Mouse (Mus musculus): ENCODE measurements around the gene Baz1b. TPM values are rescaled to one million over a fixed set of nuclear protein-coding genes. Genes with fewer than 3 reads are reported as not detected.
A peak's percentile ranks its signal among the peaks of the same experiment; 100 is the strongest.

Baz1b gene
- polyA plus RNA-seq, 1 experiment = 86.6 TPM

DNA sequence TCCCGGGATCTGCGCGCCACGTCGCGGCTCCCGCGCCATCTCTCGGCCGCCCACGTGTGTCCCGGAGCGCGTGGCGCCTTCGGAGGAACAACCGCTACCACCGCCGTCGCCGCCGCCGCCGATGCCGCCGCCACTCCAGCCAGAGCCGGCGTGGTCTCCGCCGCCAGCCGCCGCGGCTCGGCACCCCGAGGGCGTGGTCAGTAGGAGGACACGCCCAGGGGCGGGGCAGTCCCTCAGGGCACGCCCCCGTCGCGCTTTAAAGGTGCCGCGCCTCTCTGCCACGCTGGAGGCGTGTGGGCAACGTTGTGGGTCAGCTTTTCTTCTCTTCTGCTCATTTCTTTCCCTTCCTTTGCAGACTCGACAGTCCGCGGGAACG lies 64.0 kb downstream of the Baz1b start, which contains the start of gene Fzd9:
Fzd9 (minus strand) TSS at position 152 of the 376 bp plus-strand sequence.
- TF ChIP-seq EP300 (IDR thresholded peaks at IDR 0.05; ENCODE audit: insufficient read depth, low read depth, low read length) = no peak
- no peak for TF ChIP-seq CTCF (IDR thresholded peaks at IDR 0.05; ENCODE audit: low read depth, low read length)
- TF ChIP-seq POLR2A (IDR thresholded peaks at IDR 0.05; ENCODE audit: insufficient read depth, low read length) = no peak
- Histone ChIP-seq H3K27ac (ENCODE audit: insufficient read depth, low read length) (no peak within 1 kb of the TSS), H3K9me3 (replicated peaks; ENCODE audit: control insufficient read depth, insufficient read depth, low read length, poor library complexity, severe bottlenecking) (no peaks in the 10 kb centered on the region)

DNA sequence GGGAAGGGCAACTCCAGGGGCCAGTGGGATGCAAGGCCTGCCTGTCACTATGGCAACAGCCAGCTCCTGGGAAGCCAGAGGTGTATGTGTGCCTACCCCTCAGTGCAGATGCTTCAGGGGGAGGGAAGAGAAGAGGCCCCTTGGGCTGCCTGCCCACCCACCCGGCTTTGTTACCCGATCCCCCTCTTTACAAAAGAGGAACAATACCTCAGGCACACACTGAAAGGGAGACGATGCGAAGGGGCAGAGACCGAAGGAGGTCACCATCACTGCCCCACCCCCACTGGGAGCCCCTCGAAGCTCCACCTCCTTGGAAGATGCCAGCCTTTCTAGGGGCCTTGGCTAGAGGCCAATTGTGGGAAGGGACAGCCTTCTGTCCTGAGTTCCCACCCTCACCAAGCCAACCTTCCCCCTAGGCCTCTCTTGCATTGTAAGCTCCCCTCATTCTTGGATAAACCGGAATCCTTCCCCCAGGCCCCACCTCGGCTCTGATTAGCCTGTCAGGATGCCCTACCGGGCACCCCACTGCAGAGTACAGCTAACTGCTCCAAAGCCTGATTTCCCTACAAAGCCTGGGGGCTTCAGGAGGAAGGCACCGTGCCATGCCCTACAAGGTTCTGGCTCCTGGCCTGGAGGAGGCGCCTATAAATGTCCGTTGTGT lies 66.8 kb downstream of the Baz1b start:
- no peak overlapping the region for H3K4me3 ChIP-seq (ENCODE audit: low read depth, low read length)
- no peaks in the 10 kb centered on the region for H3K36me3 ChIP-seq (ENCODE audit: control insufficient read depth, insufficient read depth, low read length, poor library complexity, severe bottlenecking)
- no peak overlapping the region for H3K9ac ChIP-seq (ENCODE audit: low read depth, poor library complexity, severe bottlenecking)
- H3K9me3 ChIP-seq (replicated peaks; ENCODE audit: control insufficient read depth, insufficient read depth, low read length, poor library complexity, severe bottlenecking) = no peaks in the 10 kb centered on the region
- H3K27ac ChIP-seq (ENCODE audit: insufficient read depth, low read length) = no peak overlapping the region
- TF ChIP-seq EP300 (IDR thresholded peaks at IDR 0.05; ENCODE audit: insufficient read depth, low read depth, low read length) = no peak
- TF ChIP-seq POLR2A (IDR thresholded peaks at IDR 0.05; ENCODE audit: insufficient read depth, low read length) = no peak
- TF ChIP-seq CTCF (IDR thresholded peaks at IDR 0.05; ENCODE audit: low read depth, low read length) = no peak
- H3K27me3 ChIP-seq (ENCODE audit: control insufficient read depth, insufficient read depth, low read length, poor library complexity, severe bottlenecking) = no peaks in the 10 kb centered on the region
- peaks cover 2% of the 10 kb centered on the region for H3K4me1 ChIP-seq (ENCODE audit: control insufficient read depth, insufficient read depth, low read length)

More for the DNA sequence above, 64.0 kb downstream of the Baz1b start, which contains the start of gene Fzd9:
- Histone ChIP-seq H3K4me3 (ENCODE audit: low read depth, low read length) (peak within 1 kb of the TSS; percentile 75), H3K9ac (ENCODE audit: low read depth, poor library complexity, severe bottlenecking) (peak within 1 kb of the TSS; percentile 57), H3K4me1 (ENCODE audit: control insufficient read depth, insufficient read depth, low read length) (peaks cover 2% of the 10 kb centered on the region), H3K27me3 (ENCODE audit: control insufficient read depth, insufficient read depth, low read length, poor library complexity, severe bottlenecking) (no peaks in the 10 kb centered on the region), H3K36me3 (ENCODE audit: control insufficient read depth, insufficient read depth, low read length, poor library complexity, severe bottlenecking) (no peaks in the 10 kb centered on the region)

DNA sequence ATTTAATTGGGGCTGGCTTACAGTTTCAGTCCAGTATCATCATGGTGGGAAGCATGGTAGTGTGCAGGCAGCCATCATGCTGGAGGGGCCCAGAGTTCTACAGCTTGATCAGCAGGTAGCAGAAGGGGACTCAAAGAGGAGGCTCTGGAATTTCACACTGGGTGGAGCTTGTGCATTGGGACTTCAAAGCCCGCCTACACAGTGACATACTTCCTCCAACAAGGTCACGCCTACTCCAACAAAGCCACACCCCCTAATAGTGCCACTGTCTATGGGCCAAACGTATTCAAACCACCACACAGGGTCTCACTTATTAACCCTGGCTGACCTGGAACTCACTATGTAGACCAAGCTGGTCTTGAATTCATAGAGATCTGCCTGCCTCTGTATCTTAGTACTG lies 69.1 kb downstream of the Baz1b start:
- H3K36me3 ChIP-seq (ENCODE audit: control insufficient read depth, insufficient read depth, low read length, poor library complexity, severe bottlenecking) = no peaks in the 10 kb centered on the region
- H3K9ac ChIP-seq (ENCODE audit: low read depth, poor library complexity, severe bottlenecking) = no peak overlapping the region
- no peaks in the 10 kb centered on the region for H3K27me3 ChIP-seq (ENCODE audit: control insufficient read depth, insufficient read depth, low read length, poor library complexity, severe bottlenecking)
- no peak for TF ChIP-seq CTCF (IDR thresholded peaks at IDR 0.05; ENCODE audit: low read depth, low read length)
- TF ChIP-seq POLR2A (IDR thresholded peaks at IDR 0.05; ENCODE audit: insufficient read depth, low read length) = no peak
- no peak for TF ChIP-seq EP300 (IDR thresholded peaks at IDR 0.05; ENCODE audit: insufficient read depth, low read depth, low read length)
- H3K27ac ChIP-seq (ENCODE audit: insufficient read depth, low read length) = no peak overlapping the region
- H3K4me3 ChIP-seq (ENCODE audit: low read depth, low read length) = no peak overlapping the region
- H3K4me1 ChIP-seq (ENCODE audit: control insufficient read depth, insufficient read depth, low read length) = no peaks in the 10 kb centered on the region
- no peaks in the 10 kb centered on the region for H3K9me3 ChIP-seq (replicated peaks; ENCODE audit: control insufficient read depth, insufficient read depth, low read length, poor library complexity, severe bottlenecking)

DNA sequence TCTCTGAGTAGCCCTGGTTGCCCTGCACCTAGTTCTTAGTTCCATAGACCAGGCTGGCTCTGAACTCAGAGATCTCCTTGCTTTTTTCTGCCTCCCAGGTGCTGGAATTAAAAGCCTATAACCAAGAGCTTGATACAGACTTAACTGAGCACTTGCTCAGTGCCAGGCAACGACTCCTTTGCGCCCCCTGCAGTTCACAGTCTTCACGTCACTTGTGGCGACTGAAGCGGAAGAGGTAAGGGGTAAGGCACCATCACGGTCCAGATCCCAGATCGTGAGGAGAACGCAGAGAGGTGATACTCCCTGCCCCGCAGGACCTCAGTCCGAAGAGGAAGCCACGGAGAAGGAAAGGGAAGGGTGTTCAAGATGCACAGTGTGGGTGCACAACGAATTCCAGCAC lies 70.5 kb downstream of the Baz1b start:
- Histone ChIP-seq H3K4me1 (ENCODE audit: control insufficient read depth, insufficient read depth, low read length) (no peaks in the 10 kb centered on the region), H3K36me3 (ENCODE audit: control insufficient read depth, insufficient read depth, low read length, poor library complexity, severe bottlenecking) (no peaks in the 10 kb centered on the region), H3K27me3 (ENCODE audit: control insufficient read depth, insufficient read depth, low read length, poor library complexity, severe bottlenecking) (no peaks in the 10 kb centered on the region), H3K9me3 (replicated peaks; ENCODE audit: control insufficient read depth, insufficient read depth, low read length, poor library complexity, severe bottlenecking) (no peaks in the 10 kb centered on the region), H3K9ac (ENCODE audit: low read depth, poor library complexity, severe bottlenecking) (no peak overlapping the region), H3K4me3 (ENCODE audit: low read depth, low read length) (0 out of 2 replicates have a peak overlapping the region, but pooled peaks have one; percentile 4), H3K27ac (ENCODE audit: insufficient read depth, low read length) (no peak overlapping the region)
- no peak for TF ChIP-seq EP300 (IDR thresholded peaks at IDR 0.05; ENCODE audit: insufficient read depth, low read depth, low read length)
- peak; percentile 74 for TF ChIP-seq CTCF (IDR thresholded peaks at IDR 0.05; ENCODE audit: low read depth, low read length)
- TF ChIP-seq POLR2A (IDR thresholded peaks at IDR 0.05; ENCODE audit: insufficient read depth, low read length) = no peak

DNA sequence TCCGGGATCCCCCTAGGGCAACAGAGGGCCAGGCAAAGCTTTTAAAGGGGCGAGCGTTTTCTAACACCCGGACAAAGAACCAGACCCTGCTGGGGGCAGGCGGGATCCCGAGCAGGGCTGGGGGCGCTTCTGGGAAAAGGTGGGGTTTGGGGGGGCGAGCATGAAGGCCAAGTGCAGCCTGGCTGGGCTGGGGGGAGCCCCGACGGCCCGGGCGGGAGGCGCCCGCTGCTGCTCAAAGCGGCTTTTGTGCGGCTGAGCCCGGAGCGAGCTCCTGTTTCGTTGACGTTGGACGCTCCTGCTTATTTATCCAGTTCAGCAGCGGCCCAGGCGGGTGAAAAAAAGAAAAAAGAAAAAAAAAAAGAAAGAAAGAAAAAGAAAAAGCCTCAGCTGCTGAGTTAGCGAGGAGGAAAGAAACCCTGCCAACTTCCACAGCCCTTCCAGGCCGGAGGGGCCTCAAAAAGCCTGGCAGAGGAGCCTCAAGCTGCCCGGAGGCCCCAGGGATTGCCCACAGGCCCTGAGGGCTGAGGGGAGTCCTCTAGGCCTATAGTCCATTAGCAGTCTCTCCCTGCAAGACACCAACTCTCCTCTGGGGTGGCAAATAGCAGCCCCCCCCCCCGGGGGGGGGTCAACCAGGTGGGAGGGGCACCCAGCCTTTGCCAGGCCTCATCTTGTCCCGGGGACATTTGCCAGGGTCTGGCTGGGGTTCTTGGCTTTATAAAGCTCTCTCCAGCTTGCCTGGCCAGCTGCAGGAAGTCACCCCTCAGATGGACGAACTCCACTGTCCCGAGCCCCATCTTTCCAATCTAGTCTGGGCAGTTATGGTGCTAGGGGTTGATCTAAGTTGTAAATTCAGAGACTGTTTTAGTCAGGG lies 71.5 kb downstream of the Baz1b start:
- H3K4me1 ChIP-seq (ENCODE audit: control insufficient read depth, insufficient read depth, low read length) = no peaks in the 10 kb centered on the region
- no peaks in the 10 kb centered on the region for H3K9me3 ChIP-seq (replicated peaks; ENCODE audit: control insufficient read depth, insufficient read depth, low read length, poor library complexity, severe bottlenecking)
- H3K4me3 ChIP-seq (ENCODE audit: low read depth, low read length) = 0 out of 2 replicates have a peak overlapping the region, but pooled peaks have one; percentile 18
- no peaks in the 10 kb centered on the region for H3K36me3 ChIP-seq (ENCODE audit: control insufficient read depth, insufficient read depth, low read length, poor library complexity, severe bottlenecking)
- H3K27ac ChIP-seq (ENCODE audit: insufficient read depth, low read length) = no peak overlapping the region
- no peaks in the 10 kb centered on the region for H3K27me3 ChIP-seq (ENCODE audit: control insufficient read depth, insufficient read depth, low read length, poor library complexity, severe bottlenecking)
- no peak for TF ChIP-seq CTCF (IDR thresholded peaks at IDR 0.05; ENCODE audit: low read depth, low read length)
- TF ChIP-seq EP300 (IDR thresholded peaks at IDR 0.05; ENCODE audit: insufficient read depth, low read depth, low read length) = no peak
- peak overlapping the region; percentile 85 for H3K9ac ChIP-seq (ENCODE audit: low read depth, poor library complexity, severe bottlenecking)
